Mouse (Mus musculus): ENCODE data around the gene Tbcc. TPM values are rescaled to one million over a fixed set of nuclear protein-coding genes. Genes with fewer than 3 reads are reported as not detected.
"Not testable (repeated sequence)": the region's sequence is repeated elsewhere in the genome, so short reads cannot be mapped to it uniquely, and the experiment has no call there.

The Tbcc gene
- total RNA-seq (2014; fragmentation: Nextera tagmentation), result 7.5 and 10.1 TPM in 2 replicates
- total RNA-seq (2017), result 18.6 and 21.3 TPM in 2 replicates
- 20.0 and 27.5 TPM in 2 replicates for polyA plus RNA-seq (2012)

DNA sequence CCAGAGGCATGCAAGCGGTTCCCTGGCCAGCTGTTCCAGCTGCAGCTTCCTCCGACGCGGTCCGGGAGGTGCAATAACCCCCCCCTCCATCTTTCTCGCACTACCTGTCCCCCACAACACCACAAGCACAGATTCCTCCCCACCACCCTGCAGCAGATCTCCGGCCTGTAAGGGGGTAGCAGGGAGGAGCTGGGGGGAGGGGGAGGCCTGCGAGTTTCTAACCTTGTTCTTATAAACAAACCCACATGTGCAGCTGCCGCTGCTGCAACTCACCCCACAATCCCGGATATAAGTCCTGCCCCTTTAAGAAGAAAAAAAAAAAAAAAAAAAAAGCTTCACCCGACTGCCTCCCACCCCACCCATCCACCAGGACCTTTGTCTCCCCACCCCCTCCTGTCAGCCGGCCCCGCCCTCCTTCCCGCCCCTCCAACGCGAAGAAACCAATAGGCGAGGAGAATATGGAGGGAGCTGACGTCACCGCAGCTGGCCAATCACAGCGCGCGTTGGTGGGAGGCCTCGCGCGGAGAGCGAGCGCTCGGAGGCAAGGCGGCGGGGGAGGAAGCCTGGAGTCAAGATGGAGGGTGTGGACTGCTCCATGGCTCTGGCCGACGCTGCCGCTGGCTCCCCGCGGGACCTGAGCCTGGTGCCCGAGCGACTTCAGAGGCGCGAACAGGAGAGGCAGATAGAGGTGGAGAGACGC, at the start of gene Tbcc:
Tbcc (plus strand) TSS at position 569 of the 700 bp plus-strand sequence.
- H3K4me3 ChIP-seq (ENCODE audit: low read depth, low read length), result peak within 1 kb of the TSS; percentile 93
- H3K9me3 ChIP-seq (replicated peaks), result no peaks in the 10 kb centered on the region
- H3K36me3 ChIP-seq (replicated peaks), result peaks cover 32% of the 10 kb centered on the region
- no peak for TF ChIP-seq POLR2AphosphoS5 (IDR thresholded peaks at IDR 0.05; ENCODE audit: insufficient replicate concordance, low read depth, low read length)
- TF ChIP-seq TAL1 (conservative IDR thresholded peaks at IDR 0.05; ENCODE audit: low read depth, low read length), result no peak
- TF ChIP-seq GATA1 (IDR thresholded peaks at IDR 0.05; ENCODE audit: borderline replicate concordance, low read length), result no peak
- no peak for TF ChIP-seq CTCF (IDR thresholded peaks at IDR 0.05; ENCODE audit: low read depth, low read length)
- TF ChIP-seq GATA2 (IDR thresholded peaks at IDR 0.05; ENCODE audit: borderline replicate concordance, low read depth, low read length), result no peak
- H3K27me3 ChIP-seq (ENCODE audit: insufficient read depth, low read length), result no peaks in the 10 kb centered on the region
- DNase-seq (ENCODE audit: low spot score) (peak; percentile 100), ATAC-seq (ENCODE audit: extremely low read depth, insufficient number of reproducible peaks, low FRiP score, poor library complexity, severe bottlenecking) (peak; percentile 86)
- peaks cover 72% of the 10 kb centered on the region for H3K4me1 ChIP-seq (ENCODE audit: insufficient read depth, low read depth, low read length)

DNA sequence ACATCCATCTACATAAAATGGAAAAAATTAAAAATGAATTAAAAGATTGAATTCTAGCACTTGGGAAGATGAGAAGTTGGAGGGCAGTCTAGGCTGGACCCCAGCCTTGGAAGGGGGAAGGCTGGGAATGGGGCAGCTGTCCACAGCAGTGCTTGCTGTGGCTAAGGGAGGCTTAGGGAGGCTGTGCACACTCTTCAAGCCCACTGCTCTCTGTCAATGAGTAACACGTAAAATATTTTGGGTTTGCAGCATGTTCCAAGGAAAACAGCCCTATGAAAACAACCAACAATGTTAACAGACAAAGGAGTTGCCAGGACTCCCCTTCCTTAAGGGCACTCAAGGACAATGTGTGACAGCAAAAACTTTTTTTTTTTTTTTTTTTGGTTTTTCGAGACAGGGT, 47.5 kb upstream of the Tbcc start:
- no peak overlapping the region for H3K4me3 ChIP-seq (ENCODE audit: low read depth, low read length)
- H3K27me3 ChIP-seq (ENCODE audit: insufficient read depth, low read length), result no peaks in the 10 kb centered on the region
- peaks cover 24% of the 10 kb centered on the region for H3K4me1 ChIP-seq (ENCODE audit: insufficient read depth, low read depth, low read length)
- peaks cover 86% of the 10 kb centered on the region for H3K36me3 ChIP-seq (replicated peaks)
- ATAC-seq (ENCODE audit: extremely low read depth, insufficient number of reproducible peaks, low FRiP score, poor library complexity, severe bottlenecking) (no peak), DNase-seq (ENCODE audit: low spot score) (no peak)
- TF ChIP-seq TAL1 (conservative IDR thresholded peaks at IDR 0.05; ENCODE audit: low read depth, low read length), result no peak
- TF ChIP-seq POLR2AphosphoS5 (IDR thresholded peaks at IDR 0.05; ENCODE audit: insufficient replicate concordance, low read depth, low read length), result no peak
- TF ChIP-seq GATA1 (IDR thresholded peaks at IDR 0.05; ENCODE audit: borderline replicate concordance, low read length), result no peak
- TF ChIP-seq CTCF (IDR thresholded peaks at IDR 0.05; ENCODE audit: low read depth, low read length), result no peak
- no peak for TF ChIP-seq GATA2 (IDR thresholded peaks at IDR 0.05; ENCODE audit: borderline replicate concordance, low read depth, low read length)
- no peaks in the 10 kb centered on the region for H3K9me3 ChIP-seq (replicated peaks)

DNA sequence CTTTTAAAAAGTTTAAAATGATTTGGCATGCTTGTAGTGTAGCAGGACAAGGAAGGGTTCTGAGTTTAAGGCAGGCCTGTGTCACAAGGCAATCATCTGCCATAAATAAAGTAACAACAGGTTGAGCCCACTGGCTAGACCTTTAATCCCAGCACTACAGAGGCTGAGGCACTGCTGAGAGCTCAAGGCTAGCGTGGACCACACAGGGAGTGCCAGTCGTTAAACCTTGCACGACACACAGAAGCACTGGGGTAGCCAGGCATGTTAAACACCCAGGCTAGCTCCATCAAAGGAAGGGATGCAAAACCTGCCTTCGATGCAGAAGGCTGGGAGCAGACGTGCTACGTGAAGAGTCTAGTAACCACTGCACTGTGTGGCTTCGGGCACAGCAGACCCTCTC, 46.8 kb upstream of the Tbcc start:
- Histone ChIP-seq H3K27me3 (ENCODE audit: insufficient read depth, low read length) (no peaks in the 10 kb centered on the region), H3K36me3 (replicated peaks) (peaks cover 83% of the 10 kb centered on the region), H3K4me1 (ENCODE audit: insufficient read depth, low read depth, low read length) (peaks cover 18% of the 10 kb centered on the region), H3K4me3 (ENCODE audit: low read depth, low read length) (no peak overlapping the region), H3K9me3 (replicated peaks) (no peaks in the 10 kb centered on the region)
- no peak for TF ChIP-seq GATA2 (IDR thresholded peaks at IDR 0.05; ENCODE audit: borderline replicate concordance, low read depth, low read length)
- TF ChIP-seq TAL1 (conservative IDR thresholded peaks at IDR 0.05; ENCODE audit: low read depth, low read length), result no peak
- no peak for TF ChIP-seq POLR2AphosphoS5 (IDR thresholded peaks at IDR 0.05; ENCODE audit: insufficient replicate concordance, low read depth, low read length)
- TF ChIP-seq CTCF (IDR thresholded peaks at IDR 0.05; ENCODE audit: low read depth, low read length), result no peak
- no peak for TF ChIP-seq GATA1 (IDR thresholded peaks at IDR 0.05; ENCODE audit: borderline replicate concordance, low read length)
- DNase-seq (ENCODE audit: low spot score) (no peak), ATAC-seq (ENCODE audit: extremely low read depth, insufficient number of reproducible peaks, low FRiP score, poor library complexity, severe bottlenecking) (no peak)

DNA sequence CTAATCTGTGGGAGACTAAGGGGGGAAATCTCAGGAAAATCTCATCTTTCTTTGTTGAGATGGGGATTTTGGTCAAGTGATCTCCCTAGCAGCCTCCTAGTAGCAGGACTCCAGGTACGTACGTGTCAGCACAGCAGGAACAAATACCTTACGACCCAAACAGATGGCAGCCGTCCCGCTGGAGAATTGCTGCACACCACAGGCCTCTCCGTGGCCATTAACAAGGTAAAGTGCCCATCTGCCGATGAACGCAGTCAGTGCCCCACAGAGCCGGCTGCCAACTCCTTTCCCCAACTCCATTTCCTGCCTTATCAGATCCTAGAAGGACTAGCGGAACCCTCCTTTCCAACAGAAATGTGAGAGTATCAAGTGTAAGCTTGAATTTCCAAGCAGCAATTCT, 45.7 kb upstream of the Tbcc start:
- no peaks in the 10 kb centered on the region for H3K27me3 ChIP-seq (ENCODE audit: insufficient read depth, low read length)
- peaks cover 83% of the 10 kb centered on the region for H3K36me3 ChIP-seq (replicated peaks)
- H3K9me3 ChIP-seq (replicated peaks), result no peaks in the 10 kb centered on the region
- no peak overlapping the region for H3K4me3 ChIP-seq (ENCODE audit: low read depth, low read length)
- TF ChIP-seq GATA2 (IDR thresholded peaks at IDR 0.05; ENCODE audit: borderline replicate concordance, low read depth, low read length), result no peak
- no peak for TF ChIP-seq TAL1 (conservative IDR thresholded peaks at IDR 0.05; ENCODE audit: low read depth, low read length)
- no peak for TF ChIP-seq CTCF (IDR thresholded peaks at IDR 0.05; ENCODE audit: low read depth, low read length)
- no peak for TF ChIP-seq POLR2AphosphoS5 (IDR thresholded peaks at IDR 0.05; ENCODE audit: insufficient replicate concordance, low read depth, low read length)
- no peak for TF ChIP-seq GATA1 (IDR thresholded peaks at IDR 0.05; ENCODE audit: borderline replicate concordance, low read length)
- no peak for DNase-seq (ENCODE audit: low spot score)
- ATAC-seq (ENCODE audit: extremely low read depth, insufficient number of reproducible peaks, low FRiP score, poor library complexity, severe bottlenecking), result no peak
- peaks cover 20% of the 10 kb centered on the region for H3K4me1 ChIP-seq (ENCODE audit: insufficient read depth, low read depth, low read length)

DNA sequence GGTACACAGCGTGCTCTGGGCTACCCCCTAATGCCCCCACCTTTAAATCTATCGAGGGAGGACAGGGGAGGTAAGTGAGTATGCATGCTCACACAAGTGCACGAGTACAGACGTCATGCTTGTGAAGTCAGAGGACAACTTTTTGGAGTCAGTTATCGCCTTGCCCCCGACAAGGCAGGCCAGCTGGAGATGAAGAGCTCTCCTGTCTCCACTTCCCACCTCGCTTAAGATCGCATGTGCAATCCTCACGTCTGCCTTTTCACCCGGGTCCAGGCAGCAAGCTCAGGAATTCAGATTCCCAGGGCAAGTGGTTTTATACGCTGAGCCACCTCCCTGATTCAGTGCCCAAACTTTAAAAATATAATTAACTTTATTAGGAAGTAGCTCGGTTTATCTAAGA, 45.2 kb upstream of the Tbcc start:
- no peaks in the 10 kb centered on the region for H3K9me3 ChIP-seq (replicated peaks)
- no peak for DNase-seq (ENCODE audit: low spot score)

DNA sequence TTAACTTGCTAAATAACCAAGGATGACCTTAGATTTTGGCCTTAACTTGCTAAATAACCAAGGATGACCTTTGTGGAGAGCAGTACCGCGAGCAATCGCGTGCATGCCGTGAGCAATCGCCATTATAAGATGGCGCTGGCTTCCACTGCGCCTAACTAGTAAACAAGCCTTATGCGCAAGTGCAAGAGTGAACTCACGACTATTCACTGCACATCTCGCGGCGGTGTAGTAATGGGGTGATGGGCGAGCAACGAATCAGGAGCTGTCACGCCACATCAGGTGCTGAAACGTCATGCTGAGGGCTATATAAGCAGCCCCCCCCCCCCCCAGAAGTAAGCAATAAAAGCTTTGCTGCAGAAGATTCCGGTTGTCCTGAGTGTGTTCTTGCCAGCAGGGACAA, 43.9 kb upstream of the Tbcc start:
- ATAC-seq (ENCODE audit: extremely low read depth, insufficient number of reproducible peaks, low FRiP score, poor library complexity, severe bottlenecking); H3K4me3 ChIP-seq (ENCODE audit: low read depth, low read length); H3K27me3 ChIP-seq (ENCODE audit: insufficient read depth, low read length); H3K9me3 ChIP-seq (replicated peaks); DNase-seq (ENCODE audit: low spot score): not testable (repeated sequence)
- Histone ChIP-seq H3K4me1 (ENCODE audit: insufficient read depth, low read depth, low read length) (peaks cover 14% of the 10 kb centered on the region), H3K36me3 (replicated peaks) (peaks cover 81% of the 10 kb centered on the region)

More for the DNA sequence above, 45.2 kb upstream of the Tbcc start:
- Histone ChIP-seq H3K4me1 (ENCODE audit: insufficient read depth, low read depth, low read length) (peaks cover 17% of the 10 kb centered on the region), H3K27me3 (ENCODE audit: insufficient read depth, low read length) (no peaks in the 10 kb centered on the region), H3K36me3 (replicated peaks) (peaks cover 82% of the 10 kb centered on the region), H3K4me3 (ENCODE audit: low read depth, low read length) (no peak overlapping the region)
- TF ChIP-seq POLR2AphosphoS5 (IDR thresholded peaks at IDR 0.05; ENCODE audit: insufficient replicate concordance, low read depth, low read length) (no peak), GATA1 (IDR thresholded peaks at IDR 0.05; ENCODE audit: borderline replicate concordance, low read length) (no peak), GATA2 (IDR thresholded peaks at IDR 0.05; ENCODE audit: borderline replicate concordance, low read depth, low read length) (no peak), TAL1 (conservative IDR thresholded peaks at IDR 0.05; ENCODE audit: low read depth, low read length) (no peak), CTCF (IDR thresholded peaks at IDR 0.05; ENCODE audit: low read depth, low read length) (no peak)
- no peak for ATAC-seq (ENCODE audit: extremely low read depth, insufficient number of reproducible peaks, low FRiP score, poor library complexity, severe bottlenecking)
